Mouse (Mus musculus) brain, embryonic 14.5 days (tissue): ENCODE measurements at regions not wholly inside any gene's neighbourhood (a gene's known extent, or its start where the extent isn't known, plus 50 kb on each side); places are given as distances from the start of the nearest gene placed in this dataset.

Experiments used
- CTCF ChIP-seq: fragments of 200-500 bp; IDR thresholded peaks from 2 replicates; pipeline ENCODE4 v1.5.1; 2012; ENCODE audit warnings: inconsistent platforms, mild to moderate bottlenecking, moderate library complexity, borderline replicate concordance; ENCODE audit not compliant: insufficient read depth, insufficient read length; ENCODE audit errors: extremely low read depth
- POLR2A ChIP-seq: fragments of 200-500 bp; IDR thresholded peaks from 2 replicates; pipeline ENCODE4 v1.6.1; 2012; ENCODE audit warnings: mild to moderate bottlenecking, inconsistent platforms, borderline replicate concordance; ENCODE audit not compliant: poor library complexity, insufficient read depth, insufficient read length, severe bottlenecking; ENCODE audit errors: extremely low read depth

GRCm38 (mm10) chr13:110490166-110490565, 95.3 kb downstream of the Plk2 start:
- no peak for TF ChIP-seq CTCF
- TF ChIP-seq POLR2A = no peak
